ENCODE assay signal across 19 mouse cellular contexts in genomic region chr7:72145726-72146520, GRCm38 (mm10).
"Had no signal": no experiment of that assay in that cellular context is flagged by ENCODE, and none has a peak within 500 bp of the region (broad histone marks: within the 10 kb centered on the region; RNA-seq: fewer than 3 reads in every experiment).

No protein-coding gene starts in this region.

- H3K27me3 ChIP-seq: lung, embryonic 15.5 days; midbrain, embryonic 12.5 days; neural tube, embryonic 13.5 days; neural tube, embryonic 15.5 days had no signal

- H3K9me3 ChIP-seq: lung, embryonic 15.5 days; midbrain, embryonic 10.5 days; midbrain, embryonic 12.5 days; neural tube, embryonic 13.5 days; neural tube, embryonic 15.5 days had no signal

- H3K27ac ChIP-seq: lung, embryonic 15.5 days; midbrain, embryonic 10.5 days; midbrain, embryonic 12.5 days; neural tube, embryonic 13.5 days; neural tube, embryonic 15.5 days had no signal

- H3K36me3 ChIP-seq: lung, embryonic 15.5 days; midbrain, embryonic 10.5 days; midbrain, embryonic 12.5 days; neural tube, embryonic 13.5 days; neural tube, embryonic 15.5 days had no signal

- DNase-seq: lung, adult 2 months; lung, postnatal 4 days; midbrain, embryonic 14.5 days; retina, postnatal 1 day; right cerebral cortex, adult 18-20 months; right cerebral cortex, postnatal 25 days; right cerebral cortex, postnatal 4 days; spleen, adult 18-20 months; thymus, adult 18-20 months; thymus, postnatal 14 days; thymus, postnatal 36 days had no signal

- H3K4me3 ChIP-seq: lung, embryonic 15.5 days; midbrain, embryonic 10.5 days; midbrain, embryonic 12.5 days; myocyte; neural tube, embryonic 13.5 days; neural tube, embryonic 15.5 days had no signal

- H3K4me2 ChIP-seq: lung, embryonic 15.5 days; midbrain, embryonic 12.5 days; neural tube, embryonic 13.5 days; neural tube, embryonic 15.5 days had no signal

- H3K4me1 ChIP-seq: lung, embryonic 15.5 days had no signal

- ATAC-seq: lung, postnatal 0 days; midbrain, embryonic 16.5 days had no signal

- H3K9ac ChIP-seq: lung, embryonic 15.5 days; midbrain, embryonic 12.5 days; neural tube, embryonic 13.5 days; neural tube, embryonic 15.5 days had no signal
